Mouse (Mus musculus): ENCODE data around the gene Mtus2. TPM values are rescaled to one million over a fixed set of nuclear protein-coding genes. Genes with fewer than 3 reads are reported as not detected.

Gene Mtus2
- polyA plus RNA-seq, 1 experiment from 2014 or later, result 15.0 TPM

DNA sequence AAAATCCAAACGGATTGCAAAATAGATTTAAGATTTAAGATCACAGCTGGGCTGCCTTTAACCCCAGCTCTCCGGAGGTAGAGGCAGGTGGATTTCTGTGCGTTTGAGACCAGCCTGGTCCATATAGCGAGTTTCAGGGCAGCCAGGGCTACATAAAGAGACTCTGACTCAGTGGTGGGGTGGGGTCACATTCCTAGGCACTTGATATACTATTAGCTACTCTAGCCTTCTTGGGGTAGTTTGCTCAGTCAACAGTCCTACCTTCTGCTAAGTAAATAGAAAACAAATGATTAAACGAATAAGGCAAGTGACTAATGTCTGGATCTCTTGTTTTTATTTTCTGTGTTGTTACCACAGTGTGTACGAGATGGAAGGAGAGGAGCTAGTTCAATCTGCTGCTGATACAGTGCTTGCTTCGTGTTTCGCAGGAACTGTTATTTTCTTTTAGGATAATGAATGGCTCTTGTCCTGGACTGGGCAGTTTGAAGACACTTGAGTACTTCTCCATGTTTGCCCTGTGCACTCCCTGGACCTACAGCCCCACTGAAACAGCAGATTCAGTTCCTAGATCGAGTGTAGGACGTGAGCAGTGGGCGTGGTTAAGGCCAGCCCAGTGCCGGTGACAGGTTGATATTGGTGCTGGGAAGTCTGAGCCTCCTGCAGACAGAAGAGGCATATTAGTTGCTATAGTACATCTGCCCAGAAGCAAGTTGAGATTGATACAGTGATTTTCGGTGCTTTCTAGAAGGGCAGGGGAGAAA, 6.9 kb downstream of the Mtus2 start:
- DNase-seq (ENCODE audit: low spot score), result no peak
- H3K4me1 ChIP-seq (replicated peaks), result no peaks in the 10 kb centered on the region
- 76% methylated on average over 13 of the region's 13 CpGs for WGBS
- H3K4me3 ChIP-seq, result no peak overlapping the region
- peaks cover 3% of the 10 kb centered on the region; the same call in 1 of the 2 replicates for H3K27me3 ChIP-seq (ENCODE audit: insufficient read depth, poor library complexity, severe bottlenecking)
- H3K36me3 ChIP-seq, result no peaks in the 10 kb centered on the region
- H3K9me3 ChIP-seq, result no peaks in the 10 kb centered on the region
- no peak overlapping the region for H3K27ac ChIP-seq

DNA sequence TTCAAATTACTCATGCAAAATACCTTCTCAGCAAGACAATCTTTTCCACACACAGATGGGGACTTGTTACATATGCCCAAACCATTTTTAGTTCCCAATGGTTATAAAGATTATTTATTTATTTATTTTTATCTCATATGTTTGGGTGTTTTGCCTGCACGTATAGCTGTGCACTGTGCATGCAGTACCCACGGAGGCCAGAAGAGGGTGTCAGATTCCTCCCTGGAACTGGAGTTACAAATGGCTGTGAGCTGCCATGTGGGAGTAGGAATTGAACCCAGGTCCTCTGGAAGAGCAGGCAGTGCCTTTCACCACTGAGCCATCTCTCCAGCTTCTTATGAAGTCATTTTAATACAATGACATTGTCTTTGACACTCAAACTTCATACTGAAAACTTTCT, 7.7 kb downstream of the Mtus2 start:
- Histone ChIP-seq H3K9me3 (no peaks in the 10 kb centered on the region), H3K4me1 (replicated peaks) (no peaks in the 10 kb centered on the region), H3K27me3 (ENCODE audit: insufficient read depth, poor library complexity, severe bottlenecking) (no peaks in the 10 kb centered on the region), H3K36me3 (no peaks in the 10 kb centered on the region), H3K4me3 (no peak overlapping the region), H3K27ac (no peak overlapping the region)
- peak; percentile 23 for DNase-seq (ENCODE audit: low spot score)
- whole genome bisulfite sequencing, result 51% methylated on average over 2 of the region's 2 CpGs

GRCm38 (mm10) chr5:147966646-147967045, 9.5 kb downstream of the Mtus2 start:
- Histone ChIP-seq H3K36me3 (no peaks in the 10 kb centered on the region), H3K4me1 (replicated peaks) (no peaks in the 10 kb centered on the region), H3K27ac (no peak overlapping the region), H3K4me3 (no peak overlapping the region), H3K27me3 (ENCODE audit: insufficient read depth, poor library complexity, severe bottlenecking) (no peaks in the 10 kb centered on the region), H3K9me3 (no peaks in the 10 kb centered on the region)
- WGBS, result 80% methylated on average over 7 of the region's 7 CpGs
- no peak for DNase-seq (ENCODE audit: low spot score)

DNA sequence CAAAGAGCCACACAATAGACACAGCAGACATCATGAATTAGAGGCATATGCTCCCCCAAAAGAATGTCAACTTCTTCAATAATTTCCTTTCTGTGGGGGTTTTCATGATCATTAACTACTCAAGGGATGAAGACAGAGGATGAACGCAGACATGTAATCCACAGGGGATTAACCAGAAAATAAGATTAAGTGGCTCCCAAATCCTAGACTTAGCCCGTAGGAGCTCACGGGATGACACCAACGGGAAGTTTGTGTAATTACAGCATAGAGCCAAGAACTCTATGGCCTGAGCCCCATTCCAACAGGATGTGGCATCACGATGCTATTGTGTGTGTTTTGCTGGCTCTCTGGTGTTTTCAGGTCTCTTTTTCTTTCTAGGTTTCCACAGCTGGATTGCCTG, 12.4 kb downstream of the Mtus2 start:
- H3K4me1 ChIP-seq (replicated peaks), result no peaks in the 10 kb centered on the region
- 84% methylated on average over 5 of the region's 5 CpGs for WGBS
- no peak overlapping the region for H3K4me3 ChIP-seq
- no peak overlapping the region for H3K27ac ChIP-seq
- H3K36me3 ChIP-seq, result no peaks in the 10 kb centered on the region
- no peak for DNase-seq (ENCODE audit: low spot score)
- no peaks in the 10 kb centered on the region for H3K9me3 ChIP-seq
- H3K27me3 ChIP-seq (ENCODE audit: insufficient read depth, poor library complexity, severe bottlenecking), result no peaks in the 10 kb centered on the region

- H3K4me1 ChIP-seq (replicated peaks), result no peaks in the 10 kb centered on the region
- no peak overlapping the region for H3K27ac ChIP-seq
- DNase-seq (ENCODE audit: low spot score), result no peak
- 63% methylated on average over 13 of the region's 13 CpGs for WGBS
- no peak overlapping the region for H3K4me3 ChIP-seq
- no peaks in the 10 kb centered on the region for H3K36me3 ChIP-seq
- H3K9me3 ChIP-seq, result no peaks in the 10 kb centered on the region
- no peaks in the 10 kb centered on the region for H3K27me3 ChIP-seq (ENCODE audit: insufficient read depth, poor library complexity, severe bottlenecking)
Observed at GRCm38 (mm10) chr5:147976001-147976400, 18.9 kb downstream of the Mtus2 start.

GRCm38 (mm10) chr5:147980606-147981005, 23.5 kb downstream of the Mtus2 start:
- H3K27me3 ChIP-seq (ENCODE audit: insufficient read depth, poor library complexity, severe bottlenecking), result no peaks in the 10 kb centered on the region
- no peak for DNase-seq (ENCODE audit: low spot score)
- 89% methylated on average over 13 of the region's 13 CpGs for WGBS
- no peak overlapping the region for H3K27ac ChIP-seq
- no peak overlapping the region for H3K4me3 ChIP-seq
- H3K36me3 ChIP-seq, result no peaks in the 10 kb centered on the region
- no peaks in the 10 kb centered on the region for H3K4me1 ChIP-seq (replicated peaks)
- H3K9me3 ChIP-seq, result no peaks in the 10 kb centered on the region

DNA sequence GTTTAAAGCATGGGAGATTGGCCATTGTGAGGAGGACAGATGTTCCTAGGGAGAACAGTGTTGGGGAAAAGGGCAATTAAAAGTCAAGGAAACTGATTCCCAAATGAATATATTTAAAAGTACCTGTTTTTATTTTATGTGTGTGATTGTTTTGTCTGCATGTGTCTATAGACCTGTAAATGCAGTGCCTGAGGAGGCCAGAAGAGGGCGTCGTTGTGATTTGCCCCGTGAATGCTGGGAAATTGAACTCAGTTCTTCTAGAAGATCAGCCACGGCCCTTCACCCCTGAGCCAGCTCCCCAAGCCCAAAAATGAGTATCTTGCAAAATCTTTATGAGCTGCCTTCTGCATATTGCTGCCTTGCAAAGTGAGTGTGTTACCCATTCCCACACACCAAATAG, 33.2 kb downstream of the Mtus2 start:
- WGBS, result 71% methylated on average over 4 of the region's 4 CpGs
- no peaks in the 10 kb centered on the region for H3K27me3 ChIP-seq (ENCODE audit: insufficient read depth, poor library complexity, severe bottlenecking)
- H3K4me1 ChIP-seq (replicated peaks), result peaks cover 8% of the 10 kb centered on the region
- DNase-seq (ENCODE audit: low spot score), result no peak
- H3K36me3 ChIP-seq, result no peaks in the 10 kb centered on the region
- H3K4me3 ChIP-seq, result no peak overlapping the region
- no peak overlapping the region for H3K27ac ChIP-seq
- peaks cover 6% of the 10 kb centered on the region; the same call in 1 of the 2 replicates for H3K9me3 ChIP-seq

DNA sequence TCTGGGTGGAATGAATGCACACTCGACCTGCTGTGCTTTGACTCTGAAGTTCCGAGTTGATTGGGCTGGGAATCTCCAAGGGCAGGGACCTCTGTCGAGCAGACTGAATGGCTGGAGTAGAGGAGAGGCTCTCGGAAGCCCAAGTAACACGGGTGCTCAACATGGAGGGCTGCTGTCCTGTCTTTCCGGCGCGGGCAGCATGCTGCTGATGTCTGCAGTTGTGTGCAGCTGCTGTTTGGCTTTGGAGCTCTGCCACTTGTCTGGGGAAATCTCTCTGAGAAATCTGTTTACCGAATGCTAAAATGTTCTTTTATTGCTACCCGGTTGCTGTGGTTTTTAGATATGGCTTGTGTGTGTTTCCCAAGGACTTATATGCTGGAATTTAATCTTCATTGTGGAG, 33.7 kb downstream of the Mtus2 start:
- H3K36me3 ChIP-seq, result no peaks in the 10 kb centered on the region
- H3K9me3 ChIP-seq, result peaks cover 6% of the 10 kb centered on the region; the same call in 1 of the 2 replicates
- no peak overlapping the region for H3K4me3 ChIP-seq
- H3K27me3 ChIP-seq (ENCODE audit: insufficient read depth, poor library complexity, severe bottlenecking), result no peaks in the 10 kb centered on the region
- peaks cover 8% of the 10 kb centered on the region for H3K4me1 ChIP-seq (replicated peaks)
- no peak for DNase-seq (ENCODE audit: low spot score)
- no peak overlapping the region for H3K27ac ChIP-seq
- 92% methylated on average over 10 of the region's 10 CpGs for WGBS

DNA sequence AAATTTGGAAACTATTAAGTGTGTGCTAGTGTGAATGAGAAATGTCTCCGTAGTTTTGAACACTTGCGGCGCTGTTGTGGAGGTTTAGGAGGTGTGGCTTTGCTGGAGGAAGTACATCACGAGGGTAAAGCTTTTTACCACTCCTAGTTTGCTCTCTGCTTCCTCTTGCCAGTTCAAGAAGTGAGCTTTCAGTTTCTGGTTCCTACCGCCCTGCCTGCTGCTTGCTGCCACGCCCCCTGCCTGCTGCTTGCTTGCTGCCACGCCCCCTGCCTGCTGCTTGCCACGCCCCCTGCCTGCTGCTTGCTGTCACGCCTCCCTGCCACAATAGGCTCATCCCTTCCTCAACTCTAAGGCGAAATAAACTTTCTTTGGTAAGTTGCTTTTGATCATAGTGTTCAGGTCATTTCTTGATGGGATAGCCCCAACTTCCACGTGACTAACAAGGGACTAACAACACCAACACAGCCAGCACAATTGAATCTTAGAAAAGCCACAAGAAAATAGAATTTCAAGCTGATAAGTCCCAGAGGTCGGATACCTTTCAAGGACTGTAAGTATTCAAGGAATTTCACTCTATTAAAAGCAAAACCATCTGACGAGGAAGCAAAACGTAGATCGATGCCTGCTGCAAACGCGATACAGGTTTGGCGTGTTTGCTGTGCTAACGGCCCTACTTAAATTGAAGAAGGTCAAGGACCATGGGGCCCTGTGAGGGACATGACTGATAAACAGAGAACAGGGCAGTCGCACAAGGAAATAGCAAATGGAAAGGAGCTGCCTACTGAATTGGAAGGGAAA, 35.7 kb downstream of the Mtus2 start:
- Histone ChIP-seq H3K4me1 (replicated peaks) (peaks cover 8% of the 10 kb centered on the region), H3K4me3 (peak overlapping the region; percentile 28), H3K27me3 (ENCODE audit: insufficient read depth, poor library complexity, severe bottlenecking) (no peaks in the 10 kb centered on the region), H3K36me3 (no peaks in the 10 kb centered on the region), H3K9me3 (no peaks in the 10 kb centered on the region), H3K27ac (no peak overlapping the region)
- 25% methylated on average over 20 of the region's 20 CpGs for WGBS
- peak; percentile 87 for DNase-seq (ENCODE audit: low spot score)

DNA sequence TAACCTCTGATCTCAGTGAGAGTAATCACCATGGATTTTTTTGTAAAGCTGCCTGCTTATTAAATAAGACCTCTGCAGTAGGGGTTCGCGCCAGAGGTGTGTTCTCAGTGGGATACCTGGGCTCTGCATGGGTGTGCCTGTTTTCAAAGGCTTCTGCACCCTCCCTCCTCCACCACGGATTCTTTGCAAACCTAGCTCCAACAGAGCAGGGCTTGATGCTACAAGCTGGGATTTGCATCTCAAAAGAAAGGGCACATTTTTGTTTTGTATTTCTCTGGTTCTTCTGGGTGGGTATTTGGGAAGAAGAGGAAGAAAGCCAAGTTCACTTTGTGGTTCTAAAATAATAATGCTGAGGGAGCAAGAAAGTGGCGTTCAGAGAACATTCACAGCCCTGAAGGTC, 48.1 kb downstream of the Mtus2 start:
- H3K36me3 ChIP-seq, result no peaks in the 10 kb centered on the region
- no peak for DNase-seq (ENCODE audit: low spot score)
- H3K27ac ChIP-seq, result no peak overlapping the region
- no peak overlapping the region for H3K4me3 ChIP-seq
- H3K4me1 ChIP-seq (replicated peaks), result 0 out of 2 replicates have a peak, but pooled peaks cover 3% of the 10 kb centered on the region
- WGBS, result 37% methylated on average over 4 of the region's 4 CpGs
- H3K27me3 ChIP-seq (ENCODE audit: insufficient read depth, poor library complexity, severe bottlenecking), result no peaks in the 10 kb centered on the region
- no peaks in the 10 kb centered on the region for H3K9me3 ChIP-seq

- 82% methylated on average over 5 of the region's 5 CpGs for WGBS
- no peak for DNase-seq (ENCODE audit: low spot score)
- no peaks in the 10 kb centered on the region for H3K9me3 ChIP-seq
Observed at GRCm38 (mm10) chr5:148012156-148012555, 55.0 kb downstream of the Mtus2 start.

DNA sequence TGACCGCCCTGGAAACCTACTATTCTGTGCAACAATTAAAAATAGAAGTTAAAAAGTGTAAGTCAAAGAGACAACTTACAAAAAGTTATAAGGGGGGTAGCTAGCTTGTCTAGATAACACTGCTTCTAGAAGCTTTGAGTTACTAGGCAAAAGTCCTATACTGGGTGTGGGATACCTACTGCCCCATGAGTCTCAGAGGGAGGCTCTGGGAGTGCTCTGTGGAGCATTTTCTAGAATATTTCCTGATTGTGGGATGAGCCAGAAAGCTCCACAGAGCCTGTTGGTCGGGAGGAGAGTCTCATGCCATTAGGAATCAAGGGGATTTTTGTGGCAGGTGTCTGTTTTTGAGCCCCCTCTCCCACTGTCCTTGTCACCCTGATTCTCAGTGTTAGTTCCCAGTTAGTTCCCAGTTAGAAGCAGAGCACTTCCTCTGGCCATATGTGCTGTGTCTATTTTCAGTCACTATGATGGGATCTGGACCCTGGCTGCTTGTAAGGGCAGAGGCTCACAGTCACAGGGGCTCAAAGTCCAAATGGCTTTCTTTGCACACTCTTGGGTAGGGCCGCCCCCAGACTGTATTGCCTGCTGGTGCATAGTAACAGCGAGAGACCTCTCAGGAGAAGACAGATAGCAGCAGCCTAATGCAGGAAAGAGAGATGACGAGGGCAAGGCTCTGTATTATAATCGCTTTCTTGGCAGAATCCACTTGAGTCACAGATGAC, 57.2 kb downstream of the Mtus2 start:
- no peak for DNase-seq (ENCODE audit: low spot score)
- 80% methylated on average over 6 of the region's 6 CpGs for WGBS
- Histone ChIP-seq H3K4me3 (no peak overlapping the region), H3K4me1 (replicated peaks) (no peaks in the 10 kb centered on the region), H3K9me3 (0 out of 2 replicates have a peak, but pooled peaks cover 3% of the 10 kb centered on the region), H3K27me3 (ENCODE audit: insufficient read depth, poor library complexity, severe bottlenecking) (no peaks in the 10 kb centered on the region), H3K27ac (no peak overlapping the region), H3K36me3 (no peaks in the 10 kb centered on the region)

More at GRCm38 (mm10) chr5:148012156-148012555, 55.0 kb downstream of the Mtus2 start:
- Histone ChIP-seq H3K36me3 (no peaks in the 10 kb centered on the region), H3K27ac (no peak overlapping the region), H3K4me1 (replicated peaks) (no peaks in the 10 kb centered on the region), H3K4me3 (no peak overlapping the region), H3K27me3 (ENCODE audit: insufficient read depth, poor library complexity, severe bottlenecking) (no peaks in the 10 kb centered on the region)
